Mouse (Mus musculus) liver, embryonic 11.5 days (tissue): ENCODE data around the gene Hmbs. TPM values are rescaled to one million over a fixed set of nuclear protein-coding genes. Genes with fewer than 3 reads are reported as not detected.
"Not testable (repeated sequence)": the region's sequence is repeated elsewhere in the genome, so short reads cannot be mapped to it uniquely, and the experiment has no call there.

Experiments
- ATAC-seq: fragments of 200-750 bp; cut with Nextera tagmentation; replicated peaks from 2 replicates; pipeline ENCODE4 v1.8.0; 2017; ENCODE audit warnings: moderate number of reproducible peaks, mild to moderate bottlenecking, moderate TSS enrichment, moderate library complexity; ENCODE audit not compliant: low FRiP score
- DNase-seq: peaks from one replicate; pipeline ENCODE4 v3.0.0-alpha.2; 2017; ENCODE audit warnings: low spot score
- H3K27ac ChIP-seq: fragments of 300-500 bp; sonication (generic); 2 replicates; pipeline ENCODE4 v1.5.1; 2014; ENCODE audit warnings: mild to moderate bottlenecking, low read depth, low read length, control low read depth
- H3K27me3 ChIP-seq: fragments of 300-500 bp; sonication (generic); replicated peaks from 2 replicates; pipeline ENCODE4 v1.6.1; 2014; ENCODE audit warnings: low read length, mixed read lengths; ENCODE audit not compliant: control insufficient read depth, insufficient read depth
- H3K36me3 ChIP-seq: fragments of 300-500 bp; sonication (generic); 2 replicates; pipeline ENCODE4 v1.6.1; 2014; ENCODE audit warnings: mild to moderate bottlenecking, low read length, moderate library complexity, mixed read lengths; ENCODE audit not compliant: control insufficient read depth, insufficient read depth
- H3K4me1 ChIP-seq: fragments of 300-500 bp; sonication (generic); replicated peaks from 2 replicates; pipeline ENCODE4 v1.6.1; 2014; ENCODE audit warnings: low read length, mixed read lengths; ENCODE audit not compliant: control insufficient read depth, insufficient read depth
- H3K4me2 ChIP-seq: fragments of 300-500 bp; sonication (generic); 2 replicates; pipeline ENCODE4 v1.6.1; 2014; ENCODE audit warnings: mild to moderate bottlenecking, control low read depth, moderate library complexity
- H3K4me3 ChIP-seq: fragments of 300-500 bp; sonication (generic); 2 replicates; pipeline ENCODE4 v1.5.1; 2014; ENCODE audit warnings: low read depth, low read length, control low read depth
- H3K9ac ChIP-seq: fragments of 300-500 bp; sonication (generic); 2 replicates; pipeline ENCODE4 v1.6.1; 2014; ENCODE audit warnings: low read depth, low read length, control low read depth
- H3K9me3 ChIP-seq: fragments of 300-500 bp; sonication (generic); 2 replicates; pipeline ENCODE4 v1.6.1; 2016; ENCODE audit warnings: low read length, inconsistent platforms, mixed read lengths; ENCODE audit not compliant: control insufficient read depth
- WGBS: fragments of 180-500 bp; shearing (Covaris S2); extraction: QIAGEN DNeasy Blood & Tissue Kit; methylation state at CpG from one replicate; pipeline ENCODE4 v1.1.7; 2014; 5-methylcytosine and 5-hydroxymethylcytosine counted together
- polyA plus RNA-seq: library from polyadenylated mRNA; unstranded; fragments of >200 nt; fragmentation: Nextera tagmentation; extraction: Ambion mirVana; gene quantifications from 2 replicates; pipeline ENCODE4 v1.2.1, GENCODE M21; 2014

The Hmbs gene
- polyA plus RNA-seq, 1 experiment from 2014 or later = 879 TPM

DNA sequence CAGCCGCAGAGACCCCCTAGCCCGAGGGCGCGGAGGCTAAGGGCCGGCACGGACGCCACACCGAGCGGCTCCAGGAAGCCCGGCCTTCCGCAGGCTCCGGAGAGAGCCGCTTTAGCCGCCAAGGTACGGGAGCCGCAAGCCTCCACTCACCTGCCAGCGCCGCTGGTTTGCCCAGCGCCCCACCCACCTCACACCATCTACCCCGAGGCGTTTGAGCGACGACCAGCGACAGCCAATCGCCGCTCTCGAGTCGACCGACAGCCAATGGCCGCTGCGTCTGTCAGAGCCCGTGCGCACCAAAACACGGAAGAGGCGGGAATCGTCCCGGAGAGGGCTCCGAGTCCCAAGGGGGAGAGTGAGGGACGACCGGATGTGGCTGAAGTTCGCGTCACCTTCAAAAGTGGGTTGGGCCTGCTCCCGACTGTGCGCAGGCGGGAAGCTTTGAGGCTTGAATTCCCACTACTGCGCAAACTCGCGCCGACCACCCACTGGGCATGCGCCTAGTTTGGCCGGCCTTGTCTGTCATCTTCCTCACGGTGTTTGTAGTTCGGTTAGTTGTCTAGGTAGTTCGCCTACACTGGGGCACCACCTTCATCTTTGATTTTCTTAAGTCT is 38.5 kb downstream of the Hmbs start, which contains the start of gene Hinfp:
Hinfp (minus strand) TSS at position 206 of the 614 bp plus-strand sequence.
- H3K27ac ChIP-seq = peak within 1 kb of the TSS; percentile 84
- H3K36me3 ChIP-seq = peaks cover 13% of the 10 kb centered on the region
- no peaks in the 10 kb centered on the region for H3K9me3 ChIP-seq
- peaks cover 5% of the 10 kb centered on the region for H3K4me1 ChIP-seq
- peak; percentile 99 for ATAC-seq
- peak; percentile 97 for DNase-seq
- peak within 1 kb of the TSS; percentile 98 for H3K4me3 ChIP-seq
- H3K27me3 ChIP-seq = no peaks in the 10 kb centered on the region
- under 1% methylated on average over 54 of the region's 54 CpGs for WGBS
- H3K9ac ChIP-seq = peak within 1 kb of the TSS; percentile 93
- H3K4me2 ChIP-seq = peak within 1 kb of the TSS; percentile 73

DNA sequence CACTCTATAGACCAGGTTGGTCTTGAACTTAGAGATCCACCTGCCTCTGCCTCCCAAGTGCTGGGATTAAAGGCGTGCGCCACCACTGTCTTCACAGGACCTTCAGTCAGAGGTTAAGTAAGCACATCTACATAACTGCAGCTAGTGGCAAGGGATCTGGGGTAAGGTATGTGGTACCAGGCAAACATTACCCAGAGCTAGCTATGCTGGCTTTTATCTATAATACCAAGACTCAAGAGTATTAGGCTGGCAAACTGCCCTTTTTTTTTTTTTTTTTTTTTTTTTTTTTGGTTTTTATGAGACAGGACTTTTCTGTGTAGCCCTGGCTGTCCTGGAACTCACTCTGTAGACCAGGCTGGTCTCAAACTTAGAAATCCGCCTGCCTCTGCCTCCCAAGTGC is 44.0 kb downstream of the Hmbs start:
- not testable (repeated sequence) for H3K27me3 ChIP-seq, ATAC-seq, H3K9me3 ChIP-seq, H3K27ac ChIP-seq, H3K9ac ChIP-seq, H3K4me1 ChIP-seq, H3K4me3 ChIP-seq, H3K4me2 ChIP-seq, DNase-seq
- 89% methylated on average over 3 of the region's 3 CpGs for WGBS
- peaks cover 52% of the 10 kb centered on the region for H3K36me3 ChIP-seq

DNA sequence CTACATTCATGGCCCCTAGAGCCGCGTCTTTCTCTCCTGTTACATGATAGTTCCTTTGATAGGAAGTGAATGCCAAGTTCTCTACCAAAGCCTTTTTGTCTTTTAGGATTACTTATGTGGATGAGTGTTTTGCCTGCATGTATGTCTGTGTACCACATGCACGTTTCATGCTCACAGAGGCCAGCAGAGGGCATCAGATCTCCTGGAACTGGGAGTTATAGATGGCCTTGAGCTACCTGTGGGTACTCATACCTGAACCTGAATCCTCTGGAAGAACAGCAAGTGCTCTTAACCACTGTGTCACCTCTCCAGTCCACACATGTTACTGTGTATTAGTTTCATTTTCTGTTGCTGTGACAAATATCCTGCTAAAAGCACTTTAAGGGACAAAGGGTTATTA is 51.5 kb downstream of the Hmbs start:
- Histone ChIP-seq H3K4me2 (no peak overlapping the region), H3K9ac (no peak overlapping the region), H3K27ac (no peak overlapping the region), H3K27me3 (no peaks in the 10 kb centered on the region), H3K4me1 (peaks cover 15% of the 10 kb centered on the region), H3K4me3 (no peak overlapping the region), H3K36me3 (peaks cover 40% of the 10 kb centered on the region), H3K9me3 (0 out of 2 replicates have a peak, but pooled peaks cover 2% of the 10 kb centered on the region)
- DNase-seq (no peak), ATAC-seq (no peak)
- WGBS = 67% methylated on average over 3 of the region's 3 CpGs

DNA sequence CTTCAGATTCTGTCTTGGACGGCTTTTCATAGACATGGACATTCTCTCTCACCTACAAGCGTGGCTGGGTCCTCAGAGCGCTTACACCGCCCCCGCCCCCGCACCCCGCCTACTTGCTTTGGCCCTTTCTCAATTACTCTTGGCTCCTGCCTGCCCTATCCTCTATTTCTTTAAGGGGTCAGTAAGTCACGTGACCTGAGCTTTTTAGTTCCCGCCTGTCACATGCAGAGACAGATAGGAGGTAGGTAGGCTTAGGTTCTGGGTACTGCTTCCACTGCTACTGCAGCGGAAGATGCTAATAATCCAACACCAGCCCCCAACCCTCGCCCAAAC is 55.1 kb downstream of the Hmbs start:
- 8% methylated on average over 11 of the region's 11 CpGs for WGBS
- H3K36me3 ChIP-seq = peaks cover 23% of the 10 kb centered on the region
- DNase-seq (peak; percentile 65), ATAC-seq (peak; percentile 66)
- peak overlapping the region; percentile 85 for H3K4me2 ChIP-seq
- H3K4me1 ChIP-seq = peaks cover 31% of the 10 kb centered on the region
- H3K9me3 ChIP-seq = 0 out of 2 replicates have a peak, but pooled peaks cover 2% of the 10 kb centered on the region
- peaks cover 10% of the 10 kb centered on the region for H3K27me3 ChIP-seq
- peak overlapping the region; percentile 73 for H3K4me3 ChIP-seq
- H3K9ac ChIP-seq = peak overlapping the region; percentile 76
- H3K27ac ChIP-seq = peak overlapping the region; percentile 95

DNA sequence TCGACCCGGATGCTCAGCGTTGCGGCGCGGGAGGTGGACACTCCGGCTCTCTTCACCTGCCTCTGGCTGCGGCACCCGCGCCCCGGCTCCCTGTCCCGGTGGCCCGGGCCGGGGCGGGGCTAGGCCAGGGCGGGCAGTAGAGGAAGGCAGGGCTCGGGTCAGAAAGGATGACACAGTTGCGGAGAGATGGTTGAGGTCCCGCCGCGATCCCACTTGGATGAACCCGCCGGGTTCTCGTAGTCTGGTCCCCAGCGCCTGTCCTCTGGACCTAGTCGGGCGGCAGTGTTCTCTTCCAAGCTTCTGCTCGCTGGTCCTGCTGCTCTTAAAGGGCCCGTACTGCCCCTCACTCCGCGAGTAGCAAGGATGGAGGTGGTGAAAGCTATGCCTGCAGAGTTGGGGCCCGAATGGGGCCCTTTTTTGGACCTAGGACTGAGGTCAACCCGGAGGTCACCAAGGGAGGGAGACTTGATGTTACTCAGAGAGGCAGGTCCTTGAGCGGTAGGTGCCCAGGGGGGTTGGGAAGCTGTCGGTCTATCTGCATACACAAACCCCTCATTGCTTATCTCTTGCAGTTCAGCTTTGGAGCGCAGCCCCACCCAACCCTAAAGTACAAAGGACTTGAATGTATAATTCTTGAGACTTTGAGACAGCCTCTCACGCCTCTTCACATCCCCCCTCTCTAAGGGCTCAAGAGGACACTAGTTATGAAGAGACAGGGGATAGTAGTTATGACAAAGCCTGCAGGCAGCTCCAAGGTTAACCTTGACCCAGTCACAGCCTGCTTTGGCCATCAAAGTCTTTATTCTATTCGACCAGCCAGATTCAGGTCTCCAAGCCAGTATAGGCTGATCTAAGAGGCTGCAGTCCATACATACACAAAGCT is 55.7 kb downstream of the Hmbs start, which contains the start of gene Abcg4:
Abcg4 (minus strand) TSS at position 540 of the 883 bp plus-strand sequence.
- Histone ChIP-seq H3K9ac (peak within 1 kb of the TSS; percentile 76), H3K4me3 (peak within 1 kb of the TSS; percentile 73), H3K4me1 (peaks cover 33% of the 10 kb centered on the region), H3K36me3 (peaks cover 22% of the 10 kb centered on the region), H3K4me2 (peak within 1 kb of the TSS; percentile 85), H3K27me3 (peaks cover 10% of the 10 kb centered on the region), H3K27ac (peak within 1 kb of the TSS; percentile 95), H3K9me3 (0 out of 2 replicates have a peak, but pooled peaks cover 2% of the 10 kb centered on the region)
- 1% methylated on average over 38 of the region's 38 CpGs for WGBS
- ATAC-seq = peak; percentile 91
- DNase-seq = peak; percentile 80

DNA sequence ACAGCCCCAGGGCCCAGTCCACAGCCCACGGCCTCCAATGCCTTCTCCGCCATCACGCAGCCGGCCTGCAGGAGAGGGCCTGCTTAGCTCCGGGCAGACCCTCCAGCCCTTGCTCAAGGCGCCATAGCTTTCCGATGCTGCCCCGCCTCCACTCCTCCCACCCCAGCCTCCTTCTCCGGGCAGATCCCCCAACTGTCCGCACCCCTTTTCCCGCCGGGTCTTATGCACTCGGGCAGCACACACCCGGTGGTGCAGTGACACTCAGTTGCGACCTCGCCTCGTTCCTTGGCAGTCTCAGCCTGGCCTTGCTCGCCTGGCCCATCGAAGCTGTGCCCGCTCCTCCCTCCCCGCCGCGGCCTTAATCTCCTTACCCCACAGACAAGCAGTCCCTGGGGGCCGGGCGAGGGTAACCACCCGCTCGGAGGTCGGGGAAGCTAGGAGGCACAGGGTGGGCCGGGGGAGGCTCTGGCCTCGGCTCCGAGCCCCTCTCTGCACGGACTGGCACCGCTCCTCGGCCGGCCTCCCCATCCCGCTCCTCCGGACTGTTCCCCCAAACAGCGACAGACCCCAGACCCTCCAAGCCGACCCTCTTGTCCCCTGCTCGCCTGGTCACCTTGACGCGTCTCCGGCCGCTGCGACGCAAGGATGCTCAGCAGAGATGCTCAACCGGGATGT is 56.5 kb downstream of the Hmbs start:
- H3K27ac ChIP-seq = peak overlapping the region; percentile 95
- H3K27me3 ChIP-seq = peaks cover 10% of the 10 kb centered on the region
- peak; percentile 68 for DNase-seq
- H3K36me3 ChIP-seq = peaks cover 17% of the 10 kb centered on the region
- H3K4me2 ChIP-seq = peak overlapping the region; percentile 85
- peak; percentile 37 for ATAC-seq
- peak overlapping the region; percentile 73 for H3K4me3 ChIP-seq
- WGBS = 2% methylated on average over 47 of the region's 47 CpGs
- peaks cover 34% of the 10 kb centered on the region for H3K4me1 ChIP-seq
- H3K9me3 ChIP-seq = 0 out of 2 replicates have a peak, but pooled peaks cover 2% of the 10 kb centered on the region
- H3K9ac ChIP-seq = peak overlapping the region; percentile 76

DNA sequence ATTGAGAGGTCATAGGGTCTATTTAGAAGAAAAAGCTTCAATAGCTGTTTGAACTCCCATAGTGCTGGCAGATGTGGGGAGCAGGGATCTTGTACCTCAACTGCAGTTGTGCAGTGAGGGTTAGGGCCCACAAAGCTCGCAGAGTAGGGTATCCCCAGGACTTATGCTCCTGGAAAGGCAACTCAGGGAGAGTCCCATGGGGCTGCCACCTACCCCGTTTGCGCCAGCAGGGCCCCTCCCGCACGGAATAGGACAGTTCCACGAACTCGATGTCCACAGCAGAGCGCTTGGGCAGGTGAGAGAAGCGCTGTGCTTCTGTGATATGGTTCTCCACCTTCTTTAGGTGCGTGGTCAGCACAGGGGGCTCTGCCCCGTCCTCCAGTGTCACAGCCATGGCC is 57.0 kb downstream of the Hmbs start:
- Histone ChIP-seq H3K9ac (peak overlapping the region; percentile 76), H3K9me3 (0 out of 2 replicates have a peak, but pooled peaks cover 2% of the 10 kb centered on the region), H3K27ac (peak overlapping the region; percentile 95), H3K4me2 (peak overlapping the region; percentile 85), H3K27me3 (peaks cover 10% of the 10 kb centered on the region), H3K4me3 (peak overlapping the region; percentile 73), H3K36me3 (peaks cover 17% of the 10 kb centered on the region), H3K4me1 (peaks cover 34% of the 10 kb centered on the region)
- DNase-seq (no peak), ATAC-seq (no peak)
- WGBS = 11% methylated on average over 11 of the region's 11 CpGs
